Mouse (Mus musculus) lung, postnatal 10 days (tissue): ENCODE data around the gene Tbc1d16.
"Not testable (repeated sequence)": the region's sequence is repeated elsewhere in the genome, so short reads cannot be mapped to it uniquely, and the experiment has no call there.

Experiments
- DNase-seq: peaks from one replicate; pipeline ENCODE4 v3.0.0; 2021

Tbc1d16 gene

DNA sequence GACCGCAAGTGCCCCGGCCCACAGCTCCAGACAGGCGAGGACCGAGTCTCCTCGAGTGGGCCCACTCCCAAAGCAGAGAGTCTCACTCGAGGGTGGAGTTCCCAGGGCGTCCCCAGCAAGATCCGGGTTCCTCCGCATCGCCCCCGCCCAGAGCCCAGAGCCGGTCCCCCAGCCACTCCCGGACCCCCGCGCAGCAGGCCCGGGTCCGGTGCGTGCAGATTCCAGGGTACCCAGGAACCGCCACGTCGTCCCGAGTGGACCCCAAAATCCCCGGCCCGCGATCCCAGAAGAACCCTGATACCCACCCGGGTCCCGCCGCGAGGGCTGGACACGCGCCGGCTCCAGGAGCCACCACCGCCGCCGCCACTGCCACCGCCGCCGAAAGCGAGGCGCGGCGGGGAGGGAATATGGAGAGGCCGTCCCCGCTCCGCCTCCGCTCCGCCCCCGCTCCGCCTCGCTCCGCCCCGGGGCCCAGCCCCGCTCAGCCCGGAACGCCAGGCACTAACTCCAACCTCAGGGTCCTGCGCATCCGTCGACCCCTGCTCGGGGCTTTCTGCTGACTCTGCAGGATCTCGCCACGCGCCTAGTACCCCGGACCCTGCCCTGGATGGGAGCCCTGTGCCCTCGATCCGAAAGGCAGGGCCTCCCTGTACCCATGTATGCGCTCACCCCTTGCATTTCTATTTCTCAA, at the start of gene Tbc1d16, which contains the start of gene Ccdc40:
Tbc1d16 (minus strand) TSS at position 409 of the 691 bp plus-strand sequence.
Ccdc40 (plus strand) TSS at position 482 of the 691 bp plus-strand sequence.
- DNase-seq = peak; percentile 78

DNA sequence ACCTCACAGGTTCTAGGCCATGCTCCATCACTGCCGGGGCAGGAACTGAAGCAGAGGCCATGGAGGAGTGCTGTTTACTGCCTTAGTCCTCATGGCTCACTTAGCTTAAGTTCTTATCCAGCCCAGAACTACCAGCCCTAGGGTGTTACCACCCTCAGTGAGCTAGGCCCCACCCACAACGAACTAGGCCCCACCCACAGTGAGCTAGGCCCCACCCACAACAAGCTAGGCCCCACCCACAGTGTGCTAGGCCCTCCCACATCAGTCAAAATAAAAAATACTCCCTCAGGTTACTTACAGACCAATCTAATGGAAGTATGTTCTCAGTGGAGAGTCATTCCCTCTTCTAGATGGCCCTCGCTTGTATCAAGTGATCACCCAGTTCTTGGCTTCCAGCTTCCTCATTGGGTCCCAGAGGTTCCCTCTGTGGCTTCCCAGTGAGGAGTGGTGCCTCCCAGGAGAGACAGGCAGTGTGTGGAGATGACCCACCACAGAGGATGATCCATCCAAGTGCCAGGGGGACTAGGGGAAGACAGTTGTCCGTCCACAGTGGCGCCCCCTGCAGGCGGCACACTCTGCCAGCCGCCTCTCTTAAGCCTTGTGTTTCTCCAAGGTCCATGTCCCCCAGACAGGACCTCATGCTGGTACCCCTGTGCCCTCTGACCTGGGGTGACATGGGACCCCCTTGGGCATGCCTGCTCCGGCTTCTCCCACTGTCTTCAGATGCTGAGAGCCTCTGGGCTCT, 45.1 kb upstream of the Tbc1d16 start:
- no peak for DNase-seq

DNA sequence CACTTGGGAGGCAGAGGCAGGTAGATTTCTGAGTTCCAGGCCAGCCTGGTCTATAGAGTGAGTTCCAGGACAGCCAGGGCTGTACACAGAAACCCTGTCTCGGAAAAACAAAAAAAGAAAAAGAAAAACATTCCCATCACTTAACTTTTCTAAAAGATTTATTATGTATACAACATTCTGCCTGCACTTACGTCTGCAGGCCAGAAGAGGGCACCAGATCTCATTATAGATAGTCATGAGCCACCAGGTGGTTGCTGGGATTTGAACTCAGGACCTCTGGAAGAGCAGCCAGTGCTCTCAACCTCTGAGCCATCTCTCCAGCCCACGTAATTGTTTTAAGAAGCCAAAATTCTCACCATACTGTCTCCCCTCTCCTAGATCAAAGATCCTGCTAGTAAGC, 44.2 kb upstream of the Tbc1d16 start:
- not testable (repeated sequence) for DNase-seq

DNA sequence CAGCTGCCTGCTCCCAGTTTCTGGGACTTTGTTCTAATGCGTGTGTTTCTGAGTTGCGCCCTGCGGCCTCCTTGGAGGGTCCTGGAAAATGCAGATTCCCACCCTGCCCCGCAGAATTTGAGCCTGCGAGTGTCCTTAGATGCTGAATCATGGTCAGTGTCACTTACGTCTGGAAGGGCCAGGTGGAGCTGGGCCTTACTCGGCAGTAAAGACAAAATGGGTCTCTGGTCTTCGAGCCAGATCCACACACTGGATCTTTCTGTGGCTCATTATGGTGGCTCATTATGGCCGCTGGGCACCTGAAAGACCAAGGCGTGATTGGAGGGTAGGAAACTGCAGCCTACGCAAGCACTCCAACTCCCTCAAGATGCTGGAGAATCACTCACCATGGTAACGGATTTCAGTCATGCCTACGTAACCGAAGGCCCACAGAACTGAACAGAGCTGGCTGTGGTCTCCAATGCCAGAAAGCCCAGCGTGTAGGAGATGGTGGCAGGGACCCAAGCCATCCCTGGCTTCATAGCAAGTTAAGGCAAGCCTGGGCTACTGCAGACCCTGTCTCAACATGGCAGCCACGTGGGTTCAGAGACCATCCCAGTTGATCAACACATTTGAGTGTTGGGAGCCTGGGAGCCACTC, 40.4 kb upstream of the Tbc1d16 start:
- DNase-seq = no peak

DNA sequence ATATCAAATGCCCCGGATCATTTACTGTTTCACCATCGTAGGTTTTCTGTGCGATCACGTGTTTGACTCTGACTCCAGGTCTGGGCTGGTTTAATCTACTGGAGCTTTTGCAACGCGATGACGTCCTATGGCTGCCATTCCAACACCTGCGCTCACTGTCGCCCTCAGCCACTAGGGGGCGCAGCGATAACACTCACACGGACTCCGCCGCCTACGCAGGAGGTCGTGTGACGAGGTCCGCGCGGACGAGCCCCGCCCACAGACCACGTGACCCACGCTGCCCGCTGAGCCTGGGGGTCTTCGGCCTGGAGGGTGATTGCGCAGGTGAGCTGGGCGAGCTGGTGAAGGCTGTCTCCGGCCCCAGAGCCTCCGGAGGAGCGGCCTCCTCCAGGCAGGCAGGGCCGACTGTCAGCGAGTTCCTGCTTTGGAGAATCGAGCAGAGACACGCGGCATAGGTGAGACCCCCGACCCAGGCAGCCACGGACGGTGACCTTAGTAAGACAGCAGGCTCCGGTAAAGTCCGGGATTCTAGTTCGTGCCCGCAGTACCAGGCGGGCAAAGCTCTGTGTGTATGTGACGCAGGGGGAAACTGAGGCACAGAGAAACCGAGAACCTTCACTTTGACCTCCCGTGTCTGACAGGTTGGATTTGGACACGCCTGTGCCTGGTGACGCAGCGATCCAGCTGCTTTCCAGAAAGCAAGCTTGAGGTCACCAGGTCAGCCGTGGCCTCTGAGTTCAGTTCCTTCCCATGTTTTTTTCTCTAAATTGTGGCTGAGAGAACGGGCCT, 39.7 kb upstream of the Tbc1d16 start, which contains the start of gene Gaa:
Gaa (plus strand) TSS at position 120 of the 789 bp plus-strand sequence.
- peak; percentile 96 for DNase-seq

DNA sequence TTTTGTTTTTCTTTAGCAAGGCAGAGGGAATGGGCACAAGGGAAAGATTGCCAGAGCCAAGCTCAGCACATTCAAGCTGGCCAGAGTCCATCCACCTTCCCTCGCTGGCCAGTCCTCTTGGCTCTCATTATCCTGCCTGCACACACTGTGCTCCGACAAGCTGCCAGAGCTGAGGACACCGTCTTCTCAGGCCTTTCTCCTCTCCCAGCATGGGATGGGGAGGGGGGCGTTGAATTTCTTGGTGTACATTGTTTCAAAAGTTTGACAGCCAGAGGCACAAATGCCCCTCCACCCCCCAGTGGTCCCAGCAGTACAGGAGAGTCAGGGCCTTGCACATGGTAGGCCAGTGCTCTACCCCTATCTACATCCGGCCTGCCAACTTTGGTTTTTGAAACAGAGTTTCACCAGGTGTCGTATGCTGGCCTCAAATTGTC, 39.0 kb upstream of the Tbc1d16 start:
- peak; percentile 58 for DNase-seq

DNA sequence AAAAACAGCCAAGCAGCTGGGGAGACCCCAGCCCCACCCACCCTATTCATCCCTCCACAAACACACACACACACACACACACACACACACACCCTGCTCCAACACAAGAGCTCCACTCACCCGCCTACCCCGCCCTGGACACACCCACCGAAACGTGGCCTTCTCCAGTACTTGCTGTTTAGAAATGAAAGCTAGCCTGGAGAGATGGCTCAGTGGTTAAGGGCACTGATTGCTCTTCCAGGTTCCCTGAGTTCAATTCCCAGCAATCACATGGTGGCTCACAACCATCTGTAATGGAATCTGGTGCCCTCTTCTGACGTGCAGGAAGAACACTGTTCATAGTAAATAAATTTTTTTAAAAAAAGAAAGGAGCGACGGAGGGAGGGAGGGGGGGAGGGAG, 37.5 kb upstream of the Tbc1d16 start:
- no peak for DNase-seq

DNA sequence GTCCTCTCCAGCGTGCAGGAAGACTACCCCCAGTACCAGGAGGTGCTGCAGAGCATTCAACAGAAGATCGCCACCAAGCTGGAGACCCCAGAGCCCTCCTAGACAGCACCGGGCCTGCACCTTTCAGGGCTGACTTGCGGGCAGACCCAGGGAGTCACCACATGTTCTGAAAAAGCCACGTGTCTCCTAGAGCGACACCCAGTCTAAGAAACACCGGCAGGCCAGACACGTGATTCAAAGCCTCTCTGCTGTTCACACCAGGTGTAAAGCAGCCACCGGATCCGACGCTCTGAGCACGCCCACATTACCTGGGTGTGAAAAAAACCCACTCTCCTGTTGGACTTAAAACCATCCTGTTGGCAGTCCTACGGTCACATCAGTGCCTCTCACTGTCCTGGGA, 36.1 kb upstream of the Tbc1d16 start:
- DNase-seq = no peak

DNA sequence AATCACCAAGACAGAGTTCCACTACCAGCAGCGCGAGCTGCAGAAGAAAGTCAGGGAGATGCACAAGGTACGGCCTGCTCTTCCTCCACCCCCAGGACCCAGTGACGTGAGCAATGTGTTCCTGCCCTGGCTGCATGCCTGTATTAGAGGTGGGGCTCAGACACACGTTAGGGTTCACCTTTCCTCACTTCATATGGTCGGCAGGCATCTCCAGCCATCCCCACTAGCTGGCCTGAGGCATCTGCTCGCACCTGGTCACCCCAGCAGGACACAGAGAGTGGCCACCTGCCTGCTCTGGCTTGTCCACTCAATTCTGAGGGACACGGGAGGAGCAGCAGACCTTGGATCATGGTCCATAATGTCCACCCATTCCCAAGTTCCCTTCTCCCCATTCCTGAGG, 31.7 kb upstream of the Tbc1d16 start:
- no peak for DNase-seq

DNA sequence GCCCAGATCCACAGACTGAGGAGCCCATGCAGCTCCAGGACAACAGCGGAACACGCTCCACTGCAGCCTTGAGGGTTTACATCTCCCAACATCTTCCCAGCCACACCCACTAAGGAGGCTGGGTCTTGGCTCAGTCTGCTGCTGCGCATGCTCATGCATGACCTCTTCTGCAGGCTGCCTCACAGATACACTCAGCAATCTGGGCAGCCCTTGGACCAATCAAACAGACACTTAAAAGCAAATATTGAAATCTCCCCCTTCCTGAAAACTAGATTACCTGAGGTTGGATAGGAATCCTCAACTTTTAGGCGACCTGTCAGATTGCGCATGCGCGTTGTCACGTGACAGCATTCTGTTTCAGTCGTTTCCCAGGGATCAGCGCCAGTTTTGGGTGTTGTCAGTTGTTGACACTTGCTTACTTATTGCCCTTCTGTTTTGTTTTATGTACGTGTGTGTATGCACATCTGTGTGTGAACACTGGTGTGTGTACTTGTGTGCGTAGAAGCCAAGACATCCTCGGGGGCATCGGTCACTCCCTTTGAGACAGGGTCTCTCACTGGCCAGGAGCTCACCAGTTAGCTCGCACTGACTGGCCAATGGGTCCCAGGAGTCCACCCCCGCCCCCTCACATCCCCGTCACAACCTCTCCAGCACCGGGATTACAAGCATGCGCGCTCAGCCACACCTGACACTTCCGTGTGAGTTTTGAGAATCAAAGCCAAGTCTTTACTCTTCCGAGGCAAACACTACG, 30.4 kb upstream of the Tbc1d16 start:
- peak; percentile 88 for DNase-seq

DNA sequence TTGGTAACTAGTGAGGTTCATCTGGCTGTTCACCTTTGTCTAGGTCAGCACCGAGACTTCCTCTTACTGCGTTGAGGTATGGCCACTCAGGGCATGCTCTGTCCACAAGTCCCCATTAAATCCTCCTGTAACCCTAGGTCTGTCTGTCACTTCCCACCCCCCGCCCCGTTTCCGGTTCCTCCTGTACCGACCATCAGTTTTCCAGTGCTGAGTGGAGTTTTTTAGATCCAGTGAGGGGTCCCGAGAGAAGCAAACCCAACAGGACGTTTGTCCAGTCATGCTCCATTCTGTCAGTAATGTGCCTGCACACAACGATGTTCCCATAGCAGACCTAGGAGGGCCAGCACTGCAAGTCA, 29.9 kb upstream of the Tbc1d16 start:
- DNase-seq = no peak

DNA sequence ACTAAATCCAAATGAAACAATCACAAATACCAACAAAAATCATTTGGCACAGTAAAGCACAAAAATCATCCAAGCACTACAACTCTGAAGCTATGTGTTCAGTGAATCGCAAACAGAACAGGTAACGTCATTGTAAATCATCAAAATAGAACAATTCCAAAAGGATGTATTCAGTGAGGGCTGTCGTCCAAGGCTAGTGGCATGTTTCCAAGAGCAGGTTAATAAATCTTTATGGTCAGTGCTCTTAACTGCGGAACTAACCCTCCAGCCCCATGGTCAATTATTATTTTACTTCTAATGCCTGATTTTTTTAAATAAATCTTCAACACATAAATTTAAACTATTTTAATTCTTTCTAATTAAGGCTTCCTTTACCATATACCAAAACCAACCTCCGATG, 28.3 kb upstream of the Tbc1d16 start:
- DNase-seq = not testable (repeated sequence)

DNA sequence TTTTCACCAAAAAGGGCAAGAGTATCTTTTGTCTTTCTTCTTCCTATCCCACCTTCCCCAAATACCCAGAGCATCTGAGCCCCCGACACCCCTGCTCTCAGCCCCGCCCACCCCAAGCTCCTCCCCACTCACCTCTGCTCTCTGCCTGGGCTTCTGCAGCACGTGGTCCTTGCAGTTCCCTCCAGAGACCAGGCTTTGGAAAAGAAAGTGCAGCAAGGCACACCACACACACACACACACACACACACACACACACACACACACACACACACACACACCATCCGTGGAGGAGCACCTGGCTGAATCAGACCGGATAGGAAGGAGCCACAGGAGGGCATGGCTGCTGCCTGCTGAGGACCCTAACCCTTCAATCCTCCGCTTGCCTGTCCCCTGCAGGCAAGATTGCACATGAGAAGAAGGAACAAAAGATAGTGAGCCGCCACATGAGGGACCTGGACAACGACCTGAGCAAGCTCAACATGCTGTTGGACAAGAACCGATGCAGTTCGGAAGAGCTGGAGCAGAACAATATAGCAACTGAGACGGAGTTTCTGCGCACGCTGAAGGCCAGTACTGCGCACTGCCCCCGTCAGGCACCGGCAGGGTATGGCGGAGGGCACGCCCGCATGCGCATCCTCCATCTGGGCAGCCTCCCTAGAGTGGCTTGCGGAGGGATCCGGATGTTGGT, 24.7 kb upstream of the Tbc1d16 start:
- peak; percentile 80 for DNase-seq

DNA sequence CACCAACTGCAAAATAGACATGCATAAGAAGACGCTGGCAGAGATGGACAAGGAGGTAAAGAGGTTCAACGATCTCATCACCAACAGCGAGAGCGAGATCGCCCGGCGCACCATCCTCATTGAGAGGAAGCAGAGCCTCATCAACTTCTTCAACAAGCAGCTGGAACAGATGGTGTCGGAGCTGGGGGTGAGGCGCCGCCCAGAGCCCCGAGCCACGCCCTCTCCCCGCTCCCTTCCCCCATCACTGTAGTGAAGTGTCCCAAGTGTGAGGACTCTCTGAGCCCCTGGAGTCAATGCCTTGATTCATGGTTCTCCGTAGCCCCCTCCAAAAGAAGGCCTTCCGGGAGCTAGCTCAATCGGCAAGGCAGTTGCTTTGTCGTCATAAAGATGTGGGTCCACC, 22.7 kb upstream of the Tbc1d16 start:
- DNase-seq = peak; percentile 51

DNA sequence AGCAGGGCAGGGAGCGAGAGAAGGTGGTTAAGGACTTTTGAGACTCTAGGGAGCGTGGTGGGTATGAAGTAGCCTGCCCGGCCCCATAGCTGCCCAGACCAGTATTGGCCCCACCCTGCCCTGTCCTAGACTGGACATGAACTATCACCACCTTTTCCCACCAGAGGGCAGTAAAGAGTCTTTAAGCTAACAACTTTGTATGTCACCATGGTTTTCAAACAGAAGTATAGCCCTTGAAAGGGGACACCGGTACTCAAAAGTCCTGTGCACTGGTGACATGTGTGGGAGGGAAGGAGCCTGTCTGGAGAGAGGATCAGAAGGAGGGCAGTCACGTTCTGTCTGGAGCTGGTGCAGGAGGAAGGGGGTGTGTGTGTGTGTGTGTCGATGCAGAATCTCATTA, 20.7 kb upstream of the Tbc1d16 start:
- DNase-seq = peak; percentile 92

DNA sequence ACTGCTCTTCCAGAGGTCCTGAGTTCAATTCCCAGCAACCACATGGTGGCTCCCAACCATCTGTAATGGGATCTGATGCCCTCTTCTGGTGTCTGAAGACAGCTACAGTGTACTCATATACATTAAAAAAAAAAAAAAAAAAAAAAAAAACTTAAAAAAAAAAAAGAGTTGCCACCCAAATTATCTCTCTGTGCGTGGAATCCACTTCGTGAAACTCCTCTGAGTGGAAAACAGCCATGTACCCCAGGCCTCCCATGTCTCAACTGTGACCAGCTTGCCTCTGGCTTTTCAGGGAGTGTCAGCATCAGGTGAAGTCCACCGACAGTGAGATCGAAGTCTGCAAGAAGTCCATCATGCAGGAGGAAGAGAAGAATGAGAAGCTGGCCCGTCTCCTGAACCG, 17.2 kb upstream of the Tbc1d16 start:
- DNase-seq = not testable (repeated sequence)

DNA sequence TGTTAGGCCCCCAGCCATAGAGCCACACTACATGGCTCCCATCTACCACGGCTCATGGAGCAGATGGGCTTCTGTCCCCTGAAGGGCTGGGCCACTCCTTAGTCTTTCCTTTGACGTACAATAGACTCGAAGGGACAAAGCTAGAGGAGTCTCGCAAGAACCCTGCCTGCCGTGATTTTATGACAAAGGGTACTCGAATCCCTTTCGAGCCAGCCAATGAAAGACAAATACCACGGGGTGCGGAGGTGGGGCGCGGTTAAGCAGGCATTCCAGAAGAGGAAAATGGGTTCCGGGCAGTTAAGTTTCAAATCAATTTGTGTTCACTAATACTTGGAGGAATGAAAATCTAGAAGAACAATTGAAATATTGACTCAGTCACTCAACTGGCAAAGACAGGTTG, 11.2 kb upstream of the Tbc1d16 start:
- no peak for DNase-seq

DNA sequence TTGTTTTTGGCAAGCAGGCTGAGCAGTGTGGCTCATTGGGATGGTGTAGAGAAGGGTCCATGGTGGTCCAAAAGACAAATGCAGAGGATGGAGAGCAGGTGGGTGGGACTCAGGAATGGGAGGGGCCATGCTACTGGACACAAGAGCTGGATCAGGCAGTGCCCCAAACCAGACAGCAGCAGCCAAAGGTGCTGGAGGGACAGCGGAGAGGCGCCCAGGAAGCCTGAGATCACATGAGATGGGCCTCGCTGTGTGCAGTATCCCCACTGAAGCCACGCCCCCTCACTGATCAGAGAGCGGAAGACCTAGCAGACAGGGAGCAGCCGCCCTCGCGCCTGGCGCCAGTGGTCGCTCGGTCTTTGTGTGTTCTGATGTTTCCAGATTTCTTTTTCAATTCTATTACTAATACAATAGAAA, 10.0 kb upstream of the Tbc1d16 start:
- peak; percentile 75 for DNase-seq

DNA sequence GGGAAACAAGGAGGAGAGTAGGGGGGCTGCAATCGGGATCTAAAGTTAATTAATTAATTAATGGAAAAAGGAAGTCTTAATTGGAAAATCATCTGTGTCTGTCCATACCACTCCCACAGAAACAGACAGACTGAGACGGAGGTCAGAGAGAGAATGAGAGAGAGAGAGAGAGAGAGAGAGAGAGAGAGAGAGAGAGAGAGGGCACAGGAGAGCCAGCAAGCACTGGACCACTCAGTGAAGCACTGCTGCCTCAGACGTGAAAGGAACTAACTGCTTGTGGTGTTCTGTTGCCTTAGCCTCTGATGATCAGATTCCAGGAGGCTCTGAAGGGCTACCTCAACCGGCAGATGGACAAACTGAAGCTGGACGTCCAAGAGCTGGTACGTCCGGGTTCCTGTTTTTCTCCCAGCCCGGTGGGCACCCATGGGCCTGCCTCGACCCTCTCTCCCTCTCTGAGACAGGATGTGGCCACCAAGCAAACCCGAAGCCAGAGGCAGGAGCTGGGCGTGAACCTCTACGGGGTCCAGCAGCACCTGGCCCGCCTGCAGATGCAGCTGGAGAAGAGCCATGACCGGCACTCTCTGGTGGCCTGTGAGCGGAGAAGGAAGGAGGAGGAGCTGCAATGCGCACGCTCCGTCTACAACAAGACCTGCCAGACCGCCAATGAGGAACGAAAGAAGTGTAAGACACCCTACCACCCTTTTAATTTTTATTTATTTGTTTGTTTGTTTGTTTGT, 9.4 kb upstream of the Tbc1d16 start:
- peak; percentile 45 for DNase-seq

DNA sequence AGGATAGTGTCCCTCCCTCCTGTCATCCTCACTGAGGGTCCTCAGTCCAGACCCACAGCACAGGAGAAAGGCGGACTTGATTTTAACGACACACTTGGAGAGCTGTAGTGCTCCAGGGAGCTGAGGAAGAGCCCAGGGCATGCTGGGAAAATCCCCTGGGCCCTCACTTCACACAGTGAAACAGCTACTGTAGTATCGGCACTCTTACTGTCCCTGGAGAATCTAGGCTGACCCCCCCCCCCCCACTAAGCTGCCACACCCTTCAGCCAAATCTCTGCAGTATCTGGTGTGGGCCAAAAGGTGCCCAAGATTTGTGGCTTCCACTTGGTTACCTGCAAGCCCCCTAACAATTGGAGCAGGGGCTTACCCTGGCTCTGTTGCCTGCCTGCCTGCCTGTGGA, 8.7 kb upstream of the Tbc1d16 start:
- DNase-seq = no peak

DNA sequence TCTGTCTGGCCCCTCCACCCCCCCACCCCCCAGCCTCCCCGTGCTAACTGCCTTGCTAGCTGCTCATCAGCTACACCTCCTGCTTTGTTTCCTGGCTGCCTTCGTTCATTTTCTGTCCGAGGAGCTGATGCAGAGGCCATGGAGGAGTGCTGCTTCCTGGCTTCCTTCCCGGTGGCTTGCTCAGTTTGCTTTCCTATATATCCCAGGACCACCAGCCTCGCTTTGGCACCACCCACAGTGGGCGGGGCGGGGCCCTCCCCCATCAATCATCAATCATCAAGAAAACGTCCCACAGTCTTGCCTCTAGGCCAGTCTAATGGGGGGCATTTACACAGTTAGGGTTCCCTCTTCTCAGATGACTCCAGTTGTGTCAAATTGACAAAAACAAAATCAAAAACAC, 8.1 kb upstream of the Tbc1d16 start:
- no peak for DNase-seq
